Mouse (Mus musculus) testis, adult 2 months (tissue): ENCODE measurements at regions not wholly inside any gene's neighbourhood (a gene's known extent, or its start where the extent isn't known, plus 50 kb on each side); places are given as distances from the start of the nearest gene placed in this dataset.

Experiments
- H3K27ac ChIP-seq: fragments of 200-500 bp; 2 replicates; pipeline ENCODE4 v1.5.1; 2012; ENCODE audit warnings: low read depth, low read length; ENCODE audit not compliant: control insufficient read depth, insufficient read depth
- H3K27me3 ChIP-seq: fragments of 200-500 bp; 2 replicates; pipeline ENCODE4 v1.6.1; 2012; ENCODE audit warnings: mild to moderate bottlenecking, low read length, moderate library complexity; ENCODE audit not compliant: control insufficient read depth, insufficient read depth
- H3K36me3 ChIP-seq: fragments of 200-500 bp; 2 replicates; pipeline ENCODE4 v1.6.1; 2012; ENCODE audit warnings: mild to moderate bottlenecking, low read length; ENCODE audit not compliant: control insufficient read depth, insufficient read depth
- H3K4me1 ChIP-seq: fragments of 200-500 bp; 2 replicates; pipeline ENCODE4 v1.6.1; 2012; ENCODE audit warnings: low read length; ENCODE audit not compliant: control insufficient read depth, insufficient read depth
- H3K4me3 ChIP-seq: fragments of 200-500 bp; 2 replicates; pipeline ENCODE4 v1.5.1; 2012; ENCODE audit warnings: low read depth, mild to moderate bottlenecking, low read length, moderate library complexity, mixed read lengths; ENCODE audit not compliant: control insufficient read depth
- CTCF ChIP-seq: fragments of 200-500 bp; IDR thresholded peaks from 2 replicates; pipeline ENCODE4 v1.5.1; 2012; ENCODE audit warnings: low read depth, mild to moderate bottlenecking, inconsistent platforms, low read length, moderate library complexity; ENCODE audit not compliant: control insufficient read depth, insufficient read depth, insufficient replicate concordance
- POLR2A ChIP-seq: fragments of 200-500 bp; IDR thresholded peaks from 2 replicates; pipeline ENCODE4 v1.6.1; 2012; ENCODE audit warnings: low read depth, mild to moderate bottlenecking, inconsistent platforms, low read length, moderate library complexity; ENCODE audit not compliant: control insufficient read depth

GRCm38 (mm10) chr3:133809007-133809552, 264.1 kb upstream of the Tet2 start:
- Histone ChIP-seq H3K4me1 (no peaks in the 10 kb centered on the region), H3K4me3 (no peak overlapping the region), H3K27ac (no peak overlapping the region), H3K27me3 (no peaks in the 10 kb centered on the region), H3K36me3 (no peaks in the 10 kb centered on the region)
- no peak for TF ChIP-seq CTCF
- TF ChIP-seq POLR2A: no peak

GRCm38 (mm10) chr3:133818966-133819700, 274.2 kb upstream of the Tet2 start:
- Histone ChIP-seq H3K4me1 (no peaks in the 10 kb centered on the region), H3K4me3 (no peak overlapping the region)
- TF ChIP-seq POLR2A (no peak), CTCF (no peak)

GRCm38 (mm10) chr3:133833739-133834391, 288.9 kb upstream of the Tet2 start:
- Histone ChIP-seq H3K27me3 (no peaks in the 10 kb centered on the region), H3K4me3 (no peak overlapping the region), H3K27ac (no peak overlapping the region), H3K36me3 (no peaks in the 10 kb centered on the region), H3K4me1 (no peaks in the 10 kb centered on the region)
- TF ChIP-seq CTCF: no peak
- no peak for TF ChIP-seq POLR2A

More at GRCm38 (mm10) chr3:133818966-133819700, 274.2 kb upstream of the Tet2 start:
- Histone ChIP-seq H3K27ac (no peak overlapping the region), H3K36me3 (no peaks in the 10 kb centered on the region), H3K27me3 (no peaks in the 10 kb centered on the region)

- Histone ChIP-seq H3K27me3 (no peaks in the 10 kb centered on the region), H3K4me3 (no peak overlapping the region), H3K36me3 (no peaks in the 10 kb centered on the region), H3K27ac (no peak overlapping the region), H3K4me1 (no peaks in the 10 kb centered on the region)
- no peak for TF ChIP-seq CTCF
- TF ChIP-seq POLR2A: no peak
Observed at GRCm38 (mm10) chr3:133834459-133834858, 289.5 kb upstream of the Tet2 start.

- Histone ChIP-seq H3K4me1 (no peaks in the 10 kb centered on the region), H3K36me3 (no peaks in the 10 kb centered on the region), H3K27ac (no peak overlapping the region), H3K27me3 (no peaks in the 10 kb centered on the region), H3K4me3 (no peak overlapping the region)
- no peak for TF ChIP-seq POLR2A
- no peak for TF ChIP-seq CTCF
Observed at GRCm38 (mm10) chr3:133846301-133846700, 301.4 kb upstream of the Tet2 start.

- H3K36me3 ChIP-seq: no peaks in the 10 kb centered on the region
- no peaks in the 10 kb centered on the region for H3K4me1 ChIP-seq
- no peaks in the 10 kb centered on the region for H3K27me3 ChIP-seq
- no peak overlapping the region for H3K4me3 ChIP-seq
- H3K27ac ChIP-seq: no peak overlapping the region
- TF ChIP-seq CTCF (no peak), POLR2A (no peak)
Observed at GRCm38 (mm10) chr3:133874383-133874782, 329.4 kb upstream of the Tet2 start.

- H3K4me1 ChIP-seq: no peaks in the 10 kb centered on the region
- no peaks in the 10 kb centered on the region for H3K36me3 ChIP-seq
- no peak overlapping the region for H3K27ac ChIP-seq
- TF ChIP-seq POLR2A (no peak), CTCF (no peak)
- H3K27me3 ChIP-seq: no peaks in the 10 kb centered on the region
- H3K4me3 ChIP-seq: no peak overlapping the region
Observed at GRCm38 (mm10) chr3:133876439-133877072, 331.6 kb upstream of the Tet2 start.
